ENCODE assay signal across 35 mouse cellular contexts in the genomic region with DNA sequence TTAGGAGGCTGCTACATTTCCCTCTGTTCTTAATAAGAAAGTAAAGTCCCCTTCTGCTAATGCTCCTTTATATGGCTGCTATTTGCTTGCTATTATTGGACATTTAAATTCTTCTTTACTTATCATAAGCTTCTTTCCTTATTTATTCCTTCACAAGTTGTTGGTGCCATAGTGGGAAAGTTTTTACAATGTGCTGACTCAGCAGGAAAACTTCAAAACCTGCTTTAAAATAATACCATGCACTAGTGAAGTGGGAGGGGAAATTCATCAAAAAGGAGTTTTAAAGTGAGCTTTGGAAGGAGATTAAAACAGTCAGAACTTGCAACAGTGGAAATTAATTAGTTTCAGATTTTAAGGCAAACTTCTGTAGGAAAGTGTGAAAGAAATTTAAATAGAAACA. TPM values are rescaled to one million over a fixed set of nuclear protein-coding genes. Genes with fewer than 3 reads are reported as not detected.
"Had no signal": no experiment of that assay in that cellular context is flagged by ENCODE, and none has a peak within 500 bp of the region (broad histone marks: within the 10 kb centered on the region; RNA-seq: fewer than 3 reads in every experiment).

No protein-coding gene starts in this region.

- H3K36me3 ChIP-seq: embryonic facial prominence, embryonic 10.5 days; embryonic facial prominence, embryonic 12.5 days; embryonic facial prominence, embryonic 13.5 days; embryonic facial prominence, embryonic 15.5 days; forebrain, embryonic 10.5 days; forebrain, embryonic 12.5 days; forebrain, embryonic 15.5 days; heart, embryonic 10.5 days had no signal

- DNase-seq: cerebellum, adult 9-11 months; cerebellum, postnatal 10 days; cerebellum, postnatal 14 days; cerebellum, postnatal 25 days; cerebellum, postnatal 36 days; embryo, embryonic 11 days; forebrain, postnatal 0 days; gastrocnemius, adult 2 months; gastrocnemius, postnatal 10 days; gastrocnemius, postnatal 14 days; gastrocnemius, postnatal 25 days; gastrocnemius, postnatal 36 days; heart, adult 11 months; heart, adult 18-20 months; heart, adult 2 months had no signal

- H3K4me3 ChIP-seq: embryonic facial prominence, embryonic 10.5 days; embryonic facial prominence, embryonic 12.5 days; embryonic facial prominence, embryonic 13.5 days; embryonic facial prominence, embryonic 15.5 days; erythroblast, embryonic 14.5 days; forebrain, embryonic 10.5 days; forebrain, embryonic 12.5 days; forebrain, embryonic 13.5 days; forebrain, embryonic 15.5 days; gastrocnemius, adult 2 months; heart, adult 2 months; heart, embryonic 10.5 days had no signal

- H3K4me2 ChIP-seq: embryonic facial prominence, embryonic 12.5 days; embryonic facial prominence, embryonic 13.5 days; embryonic facial prominence, embryonic 15.5 days; forebrain, embryonic 12.5 days; forebrain, embryonic 13.5 days; forebrain, embryonic 15.5 days had no signal

- H3K9me3 ChIP-seq: embryonic facial prominence, embryonic 10.5 days; embryonic facial prominence, embryonic 12.5 days; embryonic facial prominence, embryonic 13.5 days; embryonic facial prominence, embryonic 15.5 days; forebrain, embryonic 10.5 days; forebrain, embryonic 12.5 days; forebrain, embryonic 13.5 days; forebrain, embryonic 15.5 days; heart, embryonic 10.5 days had no signal

- H3K27ac ChIP-seq: embryonic facial prominence, embryonic 10.5 days; embryonic facial prominence, embryonic 12.5 days; embryonic facial prominence, embryonic 13.5 days; embryonic facial prominence, embryonic 15.5 days; forebrain, embryonic 10.5 days; forebrain, embryonic 12.5 days; forebrain, embryonic 13.5 days; forebrain, embryonic 15.5 days; gastrocnemius, adult 2 months; heart, adult 2 months; heart, embryonic 10.5 days had no signal

- H3K27me3 ChIP-seq: embryonic facial prominence, embryonic 12.5 days; embryonic facial prominence, embryonic 13.5 days; embryonic facial prominence, embryonic 15.5 days; forebrain, embryonic 12.5 days; forebrain, embryonic 13.5 days; forebrain, embryonic 15.5 days had no signal

- ATAC-seq: forebrain, embryonic 13.5 days; forebrain, embryonic 14.5 days; forebrain, embryonic 15.5 days; forebrain, embryonic 16.5 days; forebrain, postnatal 0 days had no signal

- H3K4me1 ChIP-seq: embryonic facial prominence, embryonic 10.5 days; embryonic facial prominence, embryonic 12.5 days; embryonic facial prominence, embryonic 13.5 days; embryonic facial prominence, embryonic 15.5 days; forebrain, embryonic 10.5 days; forebrain, embryonic 12.5 days; forebrain, embryonic 13.5 days; forebrain, embryonic 15.5 days; heart, embryonic 10.5 days had no signal

- H3K9ac ChIP-seq: embryonic facial prominence, embryonic 12.5 days; embryonic facial prominence, embryonic 13.5 days; embryonic facial prominence, embryonic 15.5 days; forebrain, embryonic 12.5 days; forebrain, embryonic 13.5 days; forebrain, embryonic 15.5 days; forebrain, postnatal 0 days had no signal

RNA-seq across cellular contexts. Expression of gene Htr2c, which starts 26.0 kb away (rescaled TPM):
- total RNA-seq: common myeloid progenitor, adult 5-6 weeks; gastrocnemius, adult 18-20 months; gastrocnemius, adult 2 months; gastrocnemius, adult 8-10 months; gastrocnemius, postnatal 10 days; gastrocnemius, postnatal 25 days; gastrocnemius, postnatal 36 days; gastrocnemius, postnatal 4 days; granulocyte monocyte progenitor cell, adult 5-6 weeks; heart, adult 18-20 months; heart, adult 2 months; heart, adult 8-10 months had no signal
- polyA plus RNA-seq: embryonic facial prominence, embryonic 11.5 days; erythroblast, embryonic 14.5 days; gonadal fat pad, adult 2 months; heart, adult 2 months; heart, embryonic 10.5 days had no signal
